Mouse (Mus musculus): ENCODE data around the gene Ankrd16. TPM values are rescaled to one million over a fixed set of nuclear protein-coding genes. Genes with fewer than 3 reads are reported as not detected.

The Ankrd16 gene
- total RNA-seq, 2 experiments from 2014 or later, result 24.7 to 30.1 TPM

DNA sequence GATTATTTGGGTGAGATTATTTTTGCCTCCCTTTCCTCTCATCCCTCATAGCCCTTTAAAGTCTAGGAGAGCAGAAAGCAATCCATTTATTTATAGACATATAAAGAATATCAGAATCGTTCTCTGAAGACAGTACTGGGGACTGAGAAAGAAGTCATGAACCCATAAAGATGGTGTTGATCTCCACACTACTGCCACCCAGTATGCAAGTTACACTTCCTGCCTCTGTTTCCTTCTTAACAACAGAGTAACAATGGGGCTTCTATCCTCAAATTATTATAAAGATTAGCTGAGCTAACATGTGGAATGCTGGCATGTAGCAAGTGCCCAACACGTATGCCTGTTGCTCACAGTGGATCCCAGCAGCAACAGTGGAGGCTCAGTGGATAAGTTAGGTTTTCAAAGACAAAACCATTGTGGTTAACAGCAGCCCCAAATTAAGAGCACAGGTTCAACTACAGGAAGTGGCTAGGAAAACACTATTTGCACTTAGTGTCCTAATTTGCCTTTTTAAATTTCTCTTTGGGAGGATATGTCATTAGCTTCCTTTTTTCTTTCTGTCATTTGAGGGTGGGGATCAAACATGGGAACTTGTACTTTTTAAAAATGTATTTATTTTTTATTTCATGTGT is 23.7 kb downstream of the Ankrd16 start:
- no peak for DNase-seq
- intact Hi-C loops (cut with DNase I), result no loop called here

Other genes starting within 250 kb of the Ankrd16 start
- 10 to 100 TPM; 11.9 to 14.5 TPM for gene Pfkfb3, start 223.8 kb upstream of the Ankrd16 start, total RNA-seq (2021)
- gene Rbm17, start 173.7 kb upstream of the Ankrd16 start, total RNA-seq (2021), result 10 to 100 TPM; 59.4 to 62.5 TPM
- not detected for gene Gm17490, start 151.6 kb upstream of the Ankrd16 start, total RNA-seq (2021)
- 1 to 10 TPM in 1 of 2 experiments, under 1 TPM in 1; 0.69 to 1.3 TPM for gene Il2ra, start 135.1 kb upstream of the Ankrd16 start, total RNA-seq (2021)
- 10 to 100 TPM; 34.1 to 38.4 TPM for gene Il15ra, start 72.6 kb upstream of the Ankrd16 start, total RNA-seq (2021)
- gene Fbh1, start 294 bp upstream of the Ankrd16 start, total RNA-seq (2021), result 10 to 100 TPM; 72.5 to 84.1 TPM

Measured in heart, postnatal 14 days (tissue).